ENCODE assay signal across 8 mouse cellular contexts in the genomic region with DNA sequence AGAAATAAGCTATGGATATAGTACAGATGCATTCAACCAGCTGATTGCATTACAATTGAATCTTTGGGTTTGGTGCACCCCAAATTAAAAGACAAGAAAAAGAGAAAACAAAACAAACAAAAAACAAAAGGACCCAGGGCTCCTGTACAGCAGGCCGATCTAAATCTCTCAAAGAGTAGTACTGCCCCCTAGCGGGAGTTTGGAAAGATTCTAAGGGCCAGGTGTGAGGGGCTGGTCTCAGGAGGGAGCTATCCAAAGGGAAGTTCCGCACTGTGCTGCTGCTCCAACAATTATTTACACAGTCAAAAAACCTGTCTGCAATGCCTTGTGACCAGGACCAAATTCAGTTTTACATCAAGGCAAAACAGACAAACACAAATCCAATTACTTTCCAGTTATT.
DNase-seq lines count a peak whose midpoint lies in the region; ATAC-seq and TF ChIP-seq lines count a peak whose summit lies in the region.

No protein-coding gene starts in this region.

- TF ChIP-seq POLR2A in small intestine, adult 2 months (IDR thresholded peaks at IDR 0.05; ENCODE audit: low read depth, low read length), result no peak

- DNase-seq in gastrocnemius, adult 18-20 months (ENCODE audit: low spot score), result peak; percentile 79
- no peak for DNase-seq in gastrocnemius, postnatal 25 days
- DNase-seq in cerebellum, adult 11-12 months, result peak; percentile 56
- peak; percentile 61 for DNase-seq in kidney, adult 11 months
- DNase-seq in limb, embryonic 10.5 days (ENCODE audit: low spot score), result peak; percentile 73

- WGBS in limb, embryonic 10.5 days, result 14% methylated on average over 3 of the region's 3 CpGs
- 3% methylated on average over 3 of the region's 3 CpGs for WGBS in midbrain, embryonic 13.5 days
- 6% methylated on average over 3 of the region's 3 CpGs for WGBS in small intestine, adult 2 months

- no peaks in the 10 kb centered on the region for H3K9me3 ChIP-seq in limb, embryonic 10.5 days (replicated peaks)
- H3K9me3 ChIP-seq in midbrain, embryonic 13.5 days, result no peaks in the 10 kb centered on the region

- no peak overlapping the region for H3K4me2 ChIP-seq in midbrain, embryonic 13.5 days (replicated peaks)

- peaks cover 14% of the 10 kb centered on the region for H3K4me1 ChIP-seq in limb, embryonic 10.5 days
- peaks cover 26% of the 10 kb centered on the region for H3K4me1 ChIP-seq in midbrain, embryonic 13.5 days (replicated peaks)
- H3K4me1 ChIP-seq in small intestine, adult 2 months (ENCODE audit: control insufficient read depth, insufficient read depth, insufficient read length, low read length), result peaks cover 8% of the 10 kb centered on the region

- H3K4me3 ChIP-seq in limb, embryonic 10.5 days, result no peak overlapping the region
- H3K4me3 ChIP-seq in midbrain, embryonic 13.5 days (replicated peaks), result no peak overlapping the region
- H3K4me3 ChIP-seq in small intestine, adult 2 months (ENCODE audit: low read depth, low read length), result no peak overlapping the region

- no peak overlapping the region for H3K27ac ChIP-seq in limb, embryonic 10.5 days
- no peak overlapping the region for H3K27ac ChIP-seq in midbrain, embryonic 13.5 days
- H3K27ac ChIP-seq in small intestine, adult 2 months (ENCODE audit: insufficient read depth, low read depth, low read length), result no peak overlapping the region

- ATAC-seq in frontal cortex, adult (ENCODE audit: low TSS enrichment), result peak; percentile 66
- peak; percentile 90 for ATAC-seq in midbrain, embryonic 13.5 days

- H3K9ac ChIP-seq in midbrain, embryonic 13.5 days (replicated peaks), result no peak overlapping the region

- TF ChIP-seq CTCF in small intestine, adult 2 months (IDR thresholded peaks at IDR 0.05; ENCODE audit: extremely low read depth, insufficient read length, insufficient replicate concordance, low read depth, low read length), result peak; percentile 76; the same call in 1 of the 2 replicates

- no peaks in the 10 kb centered on the region for H3K27me3 ChIP-seq in limb, embryonic 10.5 days (ENCODE audit: low read depth, poor library complexity, severe bottlenecking)
- 0 out of 2 replicates have a peak, but pooled peaks cover 3% of the 10 kb centered on the region for H3K27me3 ChIP-seq in midbrain, embryonic 13.5 days
- H3K27me3 ChIP-seq in small intestine, adult 2 months (ENCODE audit: control insufficient read depth, insufficient read depth, low read length), result no peaks in the 10 kb centered on the region

- no peaks in the 10 kb centered on the region for H3K36me3 ChIP-seq in limb, embryonic 10.5 days
- H3K36me3 ChIP-seq in midbrain, embryonic 13.5 days, result no peaks in the 10 kb centered on the region
- H3K36me3 ChIP-seq in small intestine, adult 2 months (ENCODE audit: control insufficient read depth, insufficient read depth, low read length), result no peaks in the 10 kb centered on the region
